Mouse (Mus musculus): Measurements from ENCODE around the gene Alg6.

DNA sequence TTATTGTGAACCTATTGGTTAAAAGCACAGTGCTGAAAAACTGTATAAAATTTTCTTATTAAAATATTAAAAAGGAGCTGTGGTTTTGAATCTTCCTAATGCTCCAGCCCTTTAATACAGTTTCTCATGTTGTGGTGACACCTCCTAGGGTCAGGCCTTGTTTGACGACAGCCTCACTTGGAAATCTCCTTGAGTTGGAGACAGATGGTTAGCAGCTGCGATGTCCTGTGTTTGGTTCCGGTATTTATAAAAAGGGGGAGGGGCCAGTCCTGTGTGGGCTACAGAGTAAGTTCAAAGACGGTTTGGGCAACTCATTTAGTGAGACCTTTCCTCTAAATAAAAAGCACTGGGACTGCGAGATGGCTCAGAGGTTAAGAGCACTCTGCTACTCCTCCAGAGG, 29.2 kb upstream of the Alg6 start:
- TF ChIP-seq POLR2A (IDR thresholded peaks at IDR 0.05; ENCODE audit: borderline replicate concordance, extremely low read depth, insufficient read depth, insufficient read length, poor library complexity, severe bottlenecking) (no peak), CTCF (IDR thresholded peaks at IDR 0.05; ENCODE audit: borderline replicate concordance, extremely low read depth, insufficient read depth, insufficient read length) (no peak)
